Mouse (Mus musculus) B cell, adult 67 days (primary cell): ENCODE measurements around the gene A730046J19Rik. TPM values are rescaled to one million over a fixed set of nuclear protein-coding genes. Genes with fewer than 3 reads are reported as not detected.

Experiments
- total RNA-seq, 2 experiments: library from RNA; stranded (reverse); gene quantifications; 4 replicates each; pipeline ENCODE4 v1.2.4; 2023

A730046J19Rik gene
- total RNA-seq: not detected

GRCm38 (mm10) chrX:144153523-144153922 lies at the start of gene A730046J19Rik:
Gene A730046J19Rik (plus strand): TSS chrX:144153695.

Other genes starting within 250 kb of the A730046J19Rik start
- gene Dcx, start 220.4 kb upstream of the A730046J19Rik start, total RNA-seq: not detected
- 10 to 100 TPM; 15.9 to 18.9 TPM for gene Alg13, start 164.1 kb downstream of the A730046J19Rik start, total RNA-seq